Mouse (Mus musculus): Measurements from ENCODE around the gene Art4.
"Not testable (repeated sequence)": the region's sequence is repeated elsewhere in the genome, so short reads cannot be mapped to it uniquely, and the experiment has no call there.

Art4 gene

GRCm38 (mm10) chr6:136857186-136857872, at the start of gene Art4:
Art4 (minus strand) TSS chr6:136857733.
- no peak for DNase-seq (ENCODE audit: low spot score in 2 of 2)

GRCm38 (mm10) chr6:136906937-136907293, 49.4 kb upstream of the Art4 start:
- no peak for DNase-seq (ENCODE audit: low spot score in 2 of 2)

- DNase-seq (ENCODE audit: low spot score in 2 of 2): no peak
Measured at GRCm38 (mm10) chr6:136906283-136906936, 48.9 kb upstream of the Art4 start.

GRCm38 (mm10) chr6:136903885-136904470, 46.4 kb upstream of the Art4 start:
- DNase-seq (ENCODE audit: low spot score in 2 of 2): no peak

GRCm38 (mm10) chr6:136902527-136902926, 45.0 kb upstream of the Art4 start:
- DNase-seq (ENCODE audit: low spot score in 2 of 2): no peak

GRCm38 (mm10) chr6:136901010-136901409, 43.5 kb upstream of the Art4 start:
- no peak for DNase-seq (ENCODE audit: low spot score in 2 of 2)

- no peak for DNase-seq (ENCODE audit: low spot score in 2 of 2)
Measured at GRCm38 (mm10) chr6:136900369-136901009, 43.0 kb upstream of the Art4 start.

DNA sequence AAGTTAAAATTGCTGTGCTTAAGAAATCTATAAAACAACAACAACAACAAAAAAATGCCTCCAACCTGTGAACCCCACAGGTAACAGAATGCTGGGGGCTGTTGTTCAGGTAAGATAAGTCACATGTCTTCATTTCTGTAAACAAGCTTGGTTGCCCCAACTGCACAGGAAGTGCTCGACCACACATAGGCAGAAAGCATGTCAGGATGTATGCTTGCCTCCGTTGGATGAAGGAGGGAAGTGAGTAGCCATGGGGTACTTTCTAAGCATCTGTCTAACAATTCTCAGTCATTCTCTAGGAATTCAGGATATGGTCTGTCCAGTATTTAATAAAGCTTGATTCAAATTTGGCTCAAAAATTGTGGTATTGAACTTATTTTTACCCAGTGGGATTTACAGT, 41.4 kb upstream of the Art4 start:
- DNase-seq (ENCODE audit: low spot score in 2 of 2): no peak

DNA sequence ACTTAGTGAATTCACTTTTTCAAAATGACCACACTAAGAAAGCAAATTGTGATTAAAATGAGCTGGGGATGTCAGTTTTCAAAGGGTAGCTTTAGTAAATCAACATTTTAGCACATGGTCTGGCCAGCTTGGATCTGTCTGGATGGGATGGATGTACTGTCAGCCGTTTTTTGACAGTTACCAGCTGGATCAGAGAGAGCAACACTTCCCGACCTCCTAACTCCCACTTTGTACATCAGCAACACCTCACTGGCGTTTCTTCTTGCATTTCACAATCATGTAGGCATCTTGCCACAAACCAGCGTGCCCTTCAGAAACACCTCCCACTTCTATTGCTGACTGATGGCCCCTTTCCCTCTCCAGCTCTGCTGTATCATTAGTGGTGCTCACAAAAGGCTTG, 40.7 kb upstream of the Art4 start:
- no peak for DNase-seq (ENCODE audit: low spot score in 2 of 2)

- no peak for DNase-seq (ENCODE audit: low spot score in 2 of 2)
Measured at GRCm38 (mm10) chr6:136897789-136898188, 40.3 kb upstream of the Art4 start.

GRCm38 (mm10) chr6:136894532-136895339, 37.2 kb upstream of the Art4 start:
- no peak for DNase-seq (ENCODE audit: low spot score in 2 of 2)

DNA sequence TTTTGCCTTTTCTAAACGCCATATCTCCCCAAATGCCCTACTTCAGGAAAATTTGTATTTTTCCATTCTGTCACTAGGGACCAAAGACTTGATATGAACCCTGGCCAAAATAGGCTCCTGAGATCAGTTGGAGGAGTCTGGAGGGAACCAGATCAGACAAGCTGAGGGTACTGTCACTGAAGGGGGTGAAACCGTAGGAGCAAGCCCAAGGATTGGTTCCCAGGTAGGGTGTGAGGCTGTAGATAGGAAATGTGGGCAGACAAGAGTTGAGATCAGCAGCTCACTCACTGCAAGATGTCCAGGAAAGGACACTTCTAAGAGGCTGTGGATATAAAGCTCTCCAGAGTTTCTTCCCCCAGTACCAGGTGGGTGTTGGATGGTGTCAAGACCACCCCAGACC, 34.5 kb upstream of the Art4 start:
- DNase-seq (ENCODE audit: low spot score in 2 of 2): no peak

GRCm38 (mm10) chr6:136889554-136889953, 32.0 kb upstream of the Art4 start:
- DNase-seq (ENCODE audit: low spot score in 2 of 2): no peak

- DNase-seq (ENCODE audit: low spot score in 2 of 2): no peak
Measured at GRCm38 (mm10) chr6:136889067-136889466, 31.5 kb upstream of the Art4 start.

DNA sequence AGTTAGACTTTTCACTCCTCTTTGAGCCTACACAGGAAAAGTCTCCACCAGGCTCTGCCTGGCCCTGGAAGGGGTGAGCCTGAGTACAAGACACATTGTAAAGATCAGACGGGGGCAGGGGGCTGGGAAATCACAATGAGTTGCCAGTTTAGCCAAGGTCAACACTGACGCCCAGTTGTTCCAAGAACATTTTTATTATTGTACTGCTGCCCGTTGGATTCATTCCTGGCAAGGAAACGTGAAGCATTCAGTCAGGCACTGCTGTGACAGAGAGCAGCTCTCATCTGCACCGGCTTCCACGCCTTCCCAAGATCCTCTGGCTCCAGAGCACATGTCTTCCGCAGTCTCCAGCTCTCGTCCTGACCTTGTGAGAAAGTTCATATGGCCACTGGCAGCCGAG, 30.3 kb upstream of the Art4 start:
- DNase-seq (ENCODE audit: low spot score in 2 of 2): no peak

DNA sequence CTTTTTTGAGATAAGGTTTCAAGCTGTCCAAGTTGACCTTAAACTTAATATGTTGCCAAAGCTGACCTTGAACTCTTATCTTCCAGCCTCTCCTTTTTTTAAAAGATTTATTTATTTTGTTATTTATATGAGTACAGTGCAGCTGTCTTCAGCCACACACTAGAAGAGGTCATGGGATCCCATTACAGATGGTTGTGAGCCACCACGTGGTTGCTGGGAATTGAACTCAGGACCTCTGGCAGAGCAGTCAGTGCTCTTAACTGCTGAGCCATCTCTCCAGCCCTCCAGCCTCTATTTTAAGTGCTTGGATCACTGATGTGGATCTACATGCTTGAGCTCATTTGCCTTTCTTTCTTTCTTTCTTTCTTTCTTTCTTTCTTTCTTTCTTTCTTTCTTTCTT, 27.2 kb upstream of the Art4 start:
- not testable (repeated sequence) for DNase-seq (ENCODE audit: low spot score in 2 of 2)

- DNase-seq (ENCODE audit: low spot score in 2 of 2): no peak
Measured at GRCm38 (mm10) chr6:136883961-136884360, 26.4 kb upstream of the Art4 start.

- no peak for DNase-seq (ENCODE audit: low spot score in 2 of 2)
Measured at GRCm38 (mm10) chr6:136883431-136883915, 25.9 kb upstream of the Art4 start.

GRCm38 (mm10) chr6:136881678-136882077, 24.1 kb upstream of the Art4 start:
- no peak for DNase-seq (ENCODE audit: low spot score in 2 of 2)

DNA sequence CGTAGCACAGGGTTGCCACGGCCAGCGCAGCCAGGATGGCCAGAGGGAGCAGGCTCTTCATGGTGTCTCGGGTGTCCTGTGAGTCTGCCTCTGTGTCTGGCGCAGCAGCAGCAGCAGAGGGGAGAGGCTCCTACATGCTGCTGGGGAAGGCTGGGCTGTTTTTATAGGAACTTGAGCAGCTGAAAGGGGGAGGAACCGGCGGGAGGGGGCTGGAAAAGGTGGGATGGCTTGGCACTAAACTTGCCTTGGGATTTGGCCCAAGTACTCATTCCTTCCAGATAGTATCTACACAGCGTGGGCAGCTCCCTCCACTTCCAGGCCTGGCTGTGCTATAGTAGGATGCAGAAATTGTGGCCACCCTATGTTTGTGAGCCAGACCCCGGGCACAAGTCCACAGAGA, 18.1 kb upstream of the Art4 start, which contains the start of gene Mgp:
TSS of gene Mgp (minus strand) at position 154 of the 400 bp plus-strand sequence.
- DNase-seq (ENCODE audit: low spot score in 2 of 2): peak; percentile 61 to 69

DNA sequence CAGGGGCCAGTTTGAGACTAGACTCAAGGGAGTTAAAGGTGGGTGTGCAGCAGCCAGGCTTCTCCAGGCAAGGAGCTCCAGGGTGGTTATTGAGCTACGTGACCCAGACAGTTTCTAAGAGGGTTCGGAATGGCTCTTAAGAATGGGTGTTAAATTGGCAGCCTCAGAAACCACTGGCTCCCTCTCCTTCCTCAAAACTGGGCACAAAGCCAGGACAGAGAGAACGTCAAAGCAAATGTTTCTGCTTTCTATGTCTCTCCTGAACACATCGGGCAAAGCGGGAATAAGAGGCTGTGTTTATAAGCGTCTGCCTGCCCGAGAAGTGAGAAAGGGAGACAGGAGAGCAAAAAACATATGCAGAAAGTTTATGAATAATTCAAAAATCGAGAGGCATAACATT, 17.1 kb upstream of the Art4 start:
- peak; percentile 24 to 33 for DNase-seq (ENCODE audit: low spot score in 2 of 2)

DNA sequence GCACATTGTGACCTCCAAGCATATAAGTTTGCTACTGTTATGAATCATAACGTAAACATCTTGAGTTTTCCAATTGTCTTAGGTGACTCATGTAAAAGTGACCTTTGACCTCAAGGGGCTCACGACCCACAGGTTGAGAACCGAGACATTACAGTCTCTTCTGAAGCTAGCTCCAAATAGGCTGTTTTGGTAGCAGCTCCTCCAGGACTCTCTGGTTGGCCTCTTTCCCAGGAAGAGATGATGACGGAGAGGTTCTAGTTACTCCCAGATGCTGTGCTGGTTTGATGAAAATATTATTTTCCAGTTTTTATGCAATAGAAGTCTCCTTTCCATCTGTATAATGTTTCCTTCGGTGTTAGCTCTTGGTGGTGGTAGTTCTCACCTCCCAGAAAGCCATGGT, 11.4 kb upstream of the Art4 start:
- DNase-seq (ENCODE audit: low spot score in 2 of 2): no peak
